Mouse (Mus musculus) hindbrain, postnatal 0 days (tissue): ENCODE measurements at regions not wholly inside any gene's neighbourhood (a gene's known extent, or its start where the extent isn't known, plus 50 kb on each side); places are given as distances from the start of the nearest gene placed in this dataset.

ENCODE experiments used
- ATAC-seq: fragments of 200-750 bp; cut with Nextera tagmentation; 2 replicates; pipeline ENCODE4 v1.8.0; 2017; ENCODE audit warnings: mild to moderate bottlenecking, moderate TSS enrichment, moderate library complexity
- DNase-seq: peaks from one replicate; pipeline ENCODE4 v3.0.0-alpha.2; 2015; ENCODE audit warnings: low spot score
- H3K27ac ChIP-seq: fragments of 300-500 bp; sonication (generic); 2 replicates; pipeline ENCODE4 v1.5.1; 2014; ENCODE audit warnings: mild to moderate bottlenecking
- H3K27me3 ChIP-seq: fragments of 300-500 bp; sonication (generic); 2 replicates; pipeline ENCODE4 v1.6.1; 2014; ENCODE audit warnings: low read length, mixed read lengths; ENCODE audit not compliant: insufficient read depth
- H3K36me3 ChIP-seq: fragments of 300-500 bp; sonication (generic); 2 replicates; pipeline ENCODE4 v1.6.1; 2014; ENCODE audit warnings: low read length, mixed read lengths; ENCODE audit not compliant: insufficient read depth
- H3K4me1 ChIP-seq: fragments of 300-500 bp; sonication (generic); 2 replicates; pipeline ENCODE4 v1.6.1; 2014; ENCODE audit warnings: antibody characterized with exemption, low read length, mixed read lengths; ENCODE audit not compliant: insufficient read depth
- H3K4me2 ChIP-seq: fragments of 300-500 bp; sonication (generic); 2 replicates; pipeline ENCODE4 v1.6.1; 2014; ENCODE audit warnings: low read depth, mild to moderate bottlenecking, low read length, moderate library complexity, mixed read lengths
- H3K4me3 ChIP-seq: fragments of 300-500 bp; sonication (generic); 2 replicates; pipeline ENCODE4 v1.5.1; 2014; ENCODE audit warnings: low read length
- H3K9ac ChIP-seq: fragments of 300-500 bp; sonication (generic); replicated peaks from 2 replicates; pipeline ENCODE4 v1.6.1; 2014; ENCODE audit warnings: mild to moderate bottlenecking, low read length, moderate library complexity, mixed read lengths
- H3K9me3 ChIP-seq: fragments of 300-500 bp; sonication (generic); 2 replicates; pipeline ENCODE4 v1.6.1; 2016; ENCODE audit warnings: low read length, mixed read lengths
- CTCF ChIP-seq: IDR thresholded peaks from 2 replicates; pipeline ENCODE4 v1.5.1; 2016; ENCODE audit warnings: antibody characterized with exemption, control low read depth, low read depth
- WGBS: fragments of 180-500 bp; shearing (Covaris S2); extraction: QIAGEN DNeasy Blood & Tissue Kit; methylation state at CpG from one replicate; pipeline ENCODE4 v1.1.7; 2014; 5-methylcytosine and 5-hydroxymethylcytosine counted together

- H3K27me3 ChIP-seq: no peaks in the 10 kb centered on the region
Observed at GRCm38 (mm10) chr15:88163438-88163837, 436.7 kb upstream of the Zdhhc25 start.

GRCm38 (mm10) chr15:88174326-88174725, 425.8 kb upstream of the Zdhhc25 start:
- no peak overlapping the region for H3K4me3 ChIP-seq
- no peak for ATAC-seq
- 32% methylated on average over 3 of the region's 3 CpGs for WGBS
- no peak overlapping the region for H3K4me2 ChIP-seq
- H3K9ac ChIP-seq: no peak overlapping the region
- peak; percentile 52 for DNase-seq
- TF ChIP-seq CTCF: peak; percentile 19; the same call in 1 of the 2 replicates
- H3K9me3 ChIP-seq: no peaks in the 10 kb centered on the region
- H3K36me3 ChIP-seq: no peaks in the 10 kb centered on the region
- H3K27ac ChIP-seq: no peak overlapping the region
- H3K4me1 ChIP-seq: no peaks in the 10 kb centered on the region
- no peaks in the 10 kb centered on the region for H3K27me3 ChIP-seq

More at GRCm38 (mm10) chr15:88163438-88163837, 436.7 kb upstream of the Zdhhc25 start:
- ATAC-seq (no peak), DNase-seq (peak; percentile 67)
- Histone ChIP-seq H3K9me3 (no peaks in the 10 kb centered on the region), H3K9ac (no peak overlapping the region), H3K36me3 (no peaks in the 10 kb centered on the region), H3K4me2 (no peak overlapping the region), H3K27ac (no peak overlapping the region), H3K4me3 (no peak overlapping the region), H3K4me1 (peaks cover 15% of the 10 kb centered on the region)
- WGBS: 30% methylated on average over 3 of the region's 3 CpGs
- no peak for TF ChIP-seq CTCF

GRCm38 (mm10) chr15:88175991-88176390, 424.1 kb upstream of the Zdhhc25 start:
- Histone ChIP-seq H3K9ac (no peak overlapping the region), H3K4me3 (no peak overlapping the region), H3K36me3 (no peaks in the 10 kb centered on the region), H3K27ac (no peak overlapping the region), H3K4me2 (no peak overlapping the region), H3K27me3 (no peaks in the 10 kb centered on the region), H3K9me3 (no peaks in the 10 kb centered on the region), H3K4me1 (no peaks in the 10 kb centered on the region)
- no peak for ATAC-seq
- WGBS: 53% methylated on average over 3 of the region's 3 CpGs
- TF ChIP-seq CTCF: no peak
- peak; percentile 45 for DNase-seq

- no peaks in the 10 kb centered on the region for H3K4me1 ChIP-seq
- DNase-seq (no peak), ATAC-seq (no peak)
- no peak for TF ChIP-seq CTCF
- no peaks in the 10 kb centered on the region for H3K36me3 ChIP-seq
- no peak overlapping the region for H3K4me2 ChIP-seq
- H3K9ac ChIP-seq: no peak overlapping the region
- H3K27me3 ChIP-seq: no peaks in the 10 kb centered on the region
- H3K4me3 ChIP-seq: no peak overlapping the region
- WGBS: 89% methylated on average over 2 of the region's 2 CpGs
- H3K27ac ChIP-seq: no peak overlapping the region
- H3K9me3 ChIP-seq: no peaks in the 10 kb centered on the region
Observed at GRCm38 (mm10) chr15:88196539-88196938, 403.6 kb upstream of the Zdhhc25 start.

- Histone ChIP-seq H3K27me3 (no peaks in the 10 kb centered on the region), H3K9ac (no peak overlapping the region), H3K36me3 (no peaks in the 10 kb centered on the region), H3K4me2 (0 out of 2 replicates have a peak overlapping the region, but pooled peaks have one; percentile 3), H3K9me3 (no peaks in the 10 kb centered on the region), H3K27ac (no peak overlapping the region), H3K4me1 (no peaks in the 10 kb centered on the region), H3K4me3 (no peak overlapping the region)
- WGBS: 26% methylated on average over 3 of the region's 3 CpGs
- DNase-seq (peak; percentile 62), ATAC-seq (no peak)
- no peak for TF ChIP-seq CTCF
Observed at GRCm38 (mm10) chr15:88202736-88203135, 397.4 kb upstream of the Zdhhc25 start.

GRCm38 (mm10) chr15:88213356-88213755, 386.7 kb upstream of the Zdhhc25 start:
- H3K4me1 ChIP-seq: no peaks in the 10 kb centered on the region
- no peak overlapping the region for H3K4me2 ChIP-seq
- DNase-seq (no peak), ATAC-seq (no peak)
- no peaks in the 10 kb centered on the region for H3K9me3 ChIP-seq
- no peak overlapping the region for H3K27ac ChIP-seq
- no peaks in the 10 kb centered on the region for H3K27me3 ChIP-seq
- TF ChIP-seq CTCF: no peak
- no peaks in the 10 kb centered on the region for H3K36me3 ChIP-seq
- no peak overlapping the region for H3K9ac ChIP-seq
- H3K4me3 ChIP-seq: no peak overlapping the region
- 53% methylated on average over 3 of the region's 3 CpGs for WGBS

- no peak overlapping the region for H3K9ac ChIP-seq
- H3K36me3 ChIP-seq: no peaks in the 10 kb centered on the region
- H3K9me3 ChIP-seq: no peaks in the 10 kb centered on the region
- TF ChIP-seq CTCF: no peak
- WGBS: 61% methylated on average over 4 of the region's 4 CpGs
- DNase-seq: no peak
- no peak for ATAC-seq
- no peaks in the 10 kb centered on the region for H3K27me3 ChIP-seq
- H3K4me2 ChIP-seq: no peak overlapping the region
- no peak overlapping the region for H3K4me3 ChIP-seq
- H3K4me1 ChIP-seq: no peaks in the 10 kb centered on the region
- no peak overlapping the region for H3K27ac ChIP-seq
Observed at GRCm38 (mm10) chr15:88214286-88214685, 385.8 kb upstream of the Zdhhc25 start.
